Mouse (Mus musculus) forebrain, postnatal 0 days (tissue): ENCODE measurements around the gene Patz1. TPM values are rescaled to one million over a fixed set of nuclear protein-coding genes. Genes with fewer than 3 reads are reported as not detected.

ENCODE experiments used
- ATAC-seq: fragments of 200-750 bp; cut with Nextera tagmentation; 2 replicates; pipeline ENCODE4 v1.8.0; 2017; ENCODE audit warnings: mild to moderate bottlenecking, moderate library complexity
- DNase-seq: peaks from one replicate; pipeline ENCODE4 v3.0.0-alpha.2; 2015
- H3K27ac ChIP-seq: fragments of 300-500 bp; sonication (generic); 2 replicates; pipeline ENCODE4 v1.5.1; 2014; ENCODE audit warnings: low read depth, mild to moderate bottlenecking, antibody characterized with exemption, low read length, moderate library complexity, mixed read lengths
- H3K27me3 ChIP-seq: fragments of 300-500 bp; sonication (generic); 2 replicates; pipeline ENCODE4 v1.6.1; 2014; ENCODE audit warnings: mild to moderate bottlenecking, low read length, mixed read lengths; ENCODE audit not compliant: insufficient read depth
- H3K36me3 ChIP-seq: fragments of 300-500 bp; sonication (generic); 2 replicates; pipeline ENCODE4 v1.6.1; 2014; ENCODE audit warnings: mild to moderate bottlenecking, moderate library complexity; ENCODE audit not compliant: insufficient read depth
- H3K4me1 ChIP-seq: fragments of 300-500 bp; sonication (generic); 2 replicates; pipeline ENCODE4 v1.6.1; 2014; ENCODE audit warnings: antibody characterized with exemption; ENCODE audit not compliant: insufficient read depth
- H3K4me2 ChIP-seq: fragments of 300-500 bp; sonication (generic); 2 replicates; pipeline ENCODE4 v1.6.1; 2014; ENCODE audit warnings: low read depth, mild to moderate bottlenecking, moderate library complexity
- H3K4me3 ChIP-seq: fragments of 300-500 bp; sonication (generic); 2 replicates; pipeline ENCODE4 v1.5.1; 2014; ENCODE audit warnings: low read depth, low read length, mixed read lengths
- H3K9ac ChIP-seq: fragments of 300-500 bp; sonication (generic); 2 replicates; pipeline ENCODE4 v1.6.1; 2014; ENCODE audit warnings: mild to moderate bottlenecking
- H3K9me3 ChIP-seq: fragments of 300-500 bp; sonication (generic); 2 replicates; pipeline ENCODE4 v1.6.1; 2016; ENCODE audit warnings: low read length
- CTCF ChIP-seq: sonication (generic); IDR thresholded peaks from 2 replicates; pipeline ENCODE4 v1.5.1; 2016; ENCODE audit warnings: antibody characterized with exemption, control low read depth, low read depth
- WGBS: fragments of 180-500 bp; shearing (Covaris S2); extraction: QIAGEN DNeasy Blood & Tissue Kit; methylation state at CpG from one replicate; pipeline ENCODE4 v1.1.7; 2014; 5-methylcytosine and 5-hydroxymethylcytosine counted together
- polyA plus RNA-seq: library from polyadenylated mRNA; unstranded; fragments of >200 nt; fragmentation: Nextera tagmentation; extraction: Ambion mirVana; gene quantifications from 2 replicates; pipeline ENCODE4 v1.2.1, GENCODE M21; 2015
- total RNA-seq: library from RNA; depleted of rRNA; stranded (reverse); fragments of >200 nt; gene quantifications from 2 replicates; pipeline ENCODE4 v1.2.3, GENCODE M21; 2014

Patz1 gene
- total and polyA plus RNA-seq, 2 experiments from 2014 or later = 43.0 to 70.7 TPM

DNA sequence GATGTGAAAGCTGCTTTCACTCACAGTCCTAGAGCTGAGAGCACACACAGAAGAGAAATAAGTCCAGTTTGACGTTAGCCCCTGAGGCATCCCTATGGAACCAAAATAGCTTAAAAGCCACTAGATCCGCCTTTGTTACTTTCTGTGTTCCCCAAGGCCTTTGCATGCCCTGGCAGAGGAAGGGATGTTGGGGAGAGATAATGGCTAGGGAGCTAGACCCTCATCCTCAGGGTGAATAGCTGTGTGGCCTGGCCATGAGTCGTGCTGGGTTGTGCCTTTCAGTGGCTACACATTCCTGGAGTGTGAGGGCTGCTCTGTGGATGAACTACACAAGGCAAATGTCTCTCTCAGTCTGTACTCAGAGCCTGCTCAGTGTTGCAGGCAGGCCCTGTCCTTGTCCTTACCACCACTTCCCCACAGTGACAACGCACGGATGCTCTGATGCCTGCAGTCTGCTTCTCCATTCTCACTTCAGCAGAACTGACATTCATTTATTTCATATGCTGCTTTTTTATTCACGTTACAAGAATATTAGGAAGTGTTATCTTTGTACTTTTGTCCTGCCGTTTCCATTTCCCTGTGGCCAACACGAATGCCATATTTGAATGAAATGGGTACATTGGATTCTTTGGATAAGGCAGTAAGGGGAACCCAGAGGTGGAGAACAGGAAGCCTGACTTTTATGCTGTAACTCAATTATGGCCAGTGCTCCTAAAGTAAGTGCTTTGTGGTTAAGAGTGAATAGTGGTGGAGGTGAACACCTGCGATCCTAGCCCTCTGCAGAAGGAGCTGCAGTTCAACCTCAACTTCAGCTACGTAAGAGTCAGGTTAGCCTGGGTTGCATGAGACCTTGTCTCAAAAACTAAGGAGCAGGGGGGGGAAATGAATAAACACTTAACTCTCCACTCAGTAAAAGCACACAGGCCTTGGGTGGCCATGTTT, 9.5 kb downstream of the Patz1 start:
- DNase-seq (no peak), ATAC-seq (no peak)
- 87% methylated on average over 10 of the region's 10 CpGs for WGBS
- no peak for TF ChIP-seq CTCF
- Histone ChIP-seq H3K4me2 (no peak overlapping the region), H3K36me3 (peaks cover 82% of the 10 kb centered on the region), H3K9ac (no peak overlapping the region), H3K9me3 (no peaks in the 10 kb centered on the region), H3K4me1 (peaks cover 25% of the 10 kb centered on the region), H3K4me3 (no peak overlapping the region), H3K27me3 (no peaks in the 10 kb centered on the region), H3K27ac (no peak overlapping the region)

DNA sequence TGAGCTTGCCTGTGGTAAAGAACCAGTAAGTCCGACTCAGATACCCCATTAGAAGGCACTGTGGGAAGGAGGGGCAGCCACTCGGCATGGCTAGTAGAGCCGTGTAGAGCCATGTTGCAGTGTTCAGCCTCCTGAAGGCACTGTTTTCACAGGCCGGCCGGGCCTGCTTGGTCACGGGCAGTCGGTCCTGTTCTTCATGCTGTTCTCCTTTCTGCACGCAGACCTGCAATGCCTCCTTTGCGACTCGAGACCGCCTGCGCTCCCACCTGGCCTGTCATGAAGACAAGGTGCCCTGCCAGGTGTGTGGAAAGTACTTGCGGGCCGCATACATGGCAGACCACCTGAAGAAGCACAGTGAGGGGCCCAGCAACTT, 10.1 kb downstream of the Patz1 start:
- TF ChIP-seq CTCF = no peak

DNA sequence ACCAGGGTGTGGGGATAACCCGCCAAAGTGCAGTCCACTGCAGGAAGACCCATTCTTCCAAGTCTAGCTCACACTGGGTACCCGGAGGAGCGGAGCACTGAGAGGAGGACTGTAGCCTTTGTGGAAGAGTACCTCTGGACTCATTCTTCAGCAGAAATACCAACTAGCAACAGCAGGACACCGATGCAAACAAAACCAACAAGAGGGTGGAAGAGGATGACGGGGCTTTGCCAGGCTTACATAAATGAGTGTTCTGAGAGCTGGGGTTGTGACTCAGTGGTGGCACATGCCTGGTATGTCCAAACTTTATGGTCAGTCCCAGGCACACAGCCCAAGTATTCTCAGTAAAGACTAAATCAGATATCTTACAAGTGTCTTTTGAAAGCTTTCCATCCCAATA, 12.4 kb downstream of the Patz1 start:
- no peak overlapping the region for H3K4me3 ChIP-seq
- peaks cover 79% of the 10 kb centered on the region for H3K36me3 ChIP-seq
- no peak overlapping the region for H3K27ac ChIP-seq
- WGBS = 90% methylated on average over 5 of the region's 5 CpGs
- ATAC-seq (no peak), DNase-seq (no peak)
- peaks cover 5% of the 10 kb centered on the region; the same call in 1 of the 2 replicates for H3K4me1 ChIP-seq
- no peak overlapping the region for H3K9ac ChIP-seq
- no peaks in the 10 kb centered on the region for H3K27me3 ChIP-seq
- H3K4me2 ChIP-seq = no peak overlapping the region
- TF ChIP-seq CTCF = no peak
- no peaks in the 10 kb centered on the region for H3K9me3 ChIP-seq

More for the DNA sequence above, 10.1 kb downstream of the Patz1 start:
- DNase-seq (no peak), ATAC-seq (no peak)
- WGBS = 90% methylated on average over 14 of the region's 14 CpGs
- H3K36me3 ChIP-seq = peaks cover 78% of the 10 kb centered on the region
- H3K4me3 ChIP-seq = no peak overlapping the region
- no peak overlapping the region for H3K4me2 ChIP-seq
- peaks cover 18% of the 10 kb centered on the region; the same call in 1 of the 2 replicates for H3K4me1 ChIP-seq
- H3K27me3 ChIP-seq = no peaks in the 10 kb centered on the region
- H3K27ac ChIP-seq = no peak overlapping the region
- H3K9me3 ChIP-seq = no peaks in the 10 kb centered on the region
- H3K9ac ChIP-seq = no peak overlapping the region

DNA sequence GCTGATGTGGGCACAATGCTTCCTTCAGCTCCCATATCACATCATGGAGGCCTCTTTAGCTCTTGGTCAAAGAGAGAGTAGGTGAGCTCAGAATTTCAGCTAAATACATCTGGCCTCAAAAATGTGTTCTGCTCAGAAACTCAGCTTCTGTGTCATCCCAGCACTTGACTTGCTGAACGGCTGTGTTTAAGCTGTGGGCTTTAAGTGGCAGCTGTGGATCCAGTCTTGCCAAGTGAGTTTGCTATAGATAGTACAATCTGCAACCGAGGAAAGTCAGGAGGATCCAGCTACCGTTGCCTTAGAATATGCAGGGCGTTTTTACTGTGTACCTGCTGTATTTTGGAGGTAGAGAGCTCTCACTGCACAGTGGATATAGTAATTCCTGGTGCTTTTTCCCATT, 13.7 kb downstream of the Patz1 start:
- H3K9me3 ChIP-seq = no peaks in the 10 kb centered on the region
- 68% methylated on average over 4 of the region's 4 CpGs for WGBS
- H3K4me2 ChIP-seq = no peak overlapping the region
- H3K27ac ChIP-seq = no peak overlapping the region
- no peak overlapping the region for H3K4me3 ChIP-seq
- DNase-seq = peak; percentile 43
- no peak for TF ChIP-seq CTCF
- H3K27me3 ChIP-seq = no peaks in the 10 kb centered on the region
- no peak; the same call in 1 of the 2 replicates for ATAC-seq
- no peak overlapping the region for H3K9ac ChIP-seq
- no peaks in the 10 kb centered on the region for H3K4me1 ChIP-seq
- peaks cover 80% of the 10 kb centered on the region for H3K36me3 ChIP-seq

DNA sequence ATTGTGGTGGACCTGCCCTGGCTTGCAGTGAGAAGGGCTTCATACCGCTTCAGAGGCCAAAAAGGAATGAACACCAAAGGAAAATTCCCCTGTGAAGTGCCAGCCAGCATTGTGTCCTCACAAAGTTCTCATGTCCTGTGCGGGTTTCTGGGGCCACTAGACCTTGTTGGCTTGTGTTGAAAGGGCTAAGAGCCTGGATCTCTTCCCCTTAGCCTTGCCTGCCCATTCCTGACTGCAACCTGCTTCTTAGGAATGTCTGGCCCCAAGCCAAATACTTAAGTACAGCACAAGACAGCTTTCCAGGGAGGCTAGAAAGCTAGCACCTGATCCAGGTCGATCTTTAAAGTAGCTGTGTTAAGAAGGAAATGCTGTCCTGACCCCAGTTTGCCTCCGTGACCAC, 14.1 kb downstream of the Patz1 start:
- DNase-seq = no peak
- H3K4me1 ChIP-seq = no peaks in the 10 kb centered on the region
- no peak overlapping the region for H3K9ac ChIP-seq
- H3K4me3 ChIP-seq = no peak overlapping the region
- 72% methylated on average over 4 of the region's 4 CpGs for WGBS
- no peaks in the 10 kb centered on the region for H3K27me3 ChIP-seq
- no peaks in the 10 kb centered on the region for H3K9me3 ChIP-seq
- peaks cover 80% of the 10 kb centered on the region for H3K36me3 ChIP-seq
- H3K4me2 ChIP-seq = no peak overlapping the region
- ATAC-seq = no peak
- H3K27ac ChIP-seq = no peak overlapping the region
- TF ChIP-seq CTCF = no peak

DNA sequence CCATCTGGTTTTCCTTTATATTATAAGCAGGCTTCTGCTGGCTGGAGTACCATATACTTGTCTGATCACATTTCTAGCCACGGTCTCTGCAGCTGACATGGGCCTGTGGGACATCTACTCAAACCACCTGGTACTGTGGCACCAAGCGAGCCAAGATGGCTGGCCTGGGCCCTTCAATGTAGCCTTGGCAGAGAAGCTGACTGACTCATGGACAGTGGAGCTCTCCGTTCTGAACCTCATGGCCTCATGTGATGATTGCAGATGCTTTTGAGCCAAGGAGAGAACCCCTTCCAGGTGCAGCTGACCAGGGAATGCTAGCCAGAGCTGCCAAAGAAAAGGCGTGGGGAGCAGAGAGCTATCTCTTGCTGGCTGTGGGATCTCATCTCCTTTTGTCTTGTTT, 17.1 kb downstream of the Patz1 start:
- Histone ChIP-seq H3K4me1 (no peaks in the 10 kb centered on the region), H3K9me3 (no peaks in the 10 kb centered on the region), H3K27me3 (no peaks in the 10 kb centered on the region), H3K36me3 (peaks cover 79% of the 10 kb centered on the region), H3K4me3 (no peak overlapping the region), H3K27ac (no peak overlapping the region), H3K9ac (no peak overlapping the region), H3K4me2 (no peak overlapping the region)
- no peak for TF ChIP-seq CTCF
- ATAC-seq = no peak
- WGBS = 95% methylated on average over 4 of the region's 4 CpGs
- DNase-seq = no peak

DNA sequence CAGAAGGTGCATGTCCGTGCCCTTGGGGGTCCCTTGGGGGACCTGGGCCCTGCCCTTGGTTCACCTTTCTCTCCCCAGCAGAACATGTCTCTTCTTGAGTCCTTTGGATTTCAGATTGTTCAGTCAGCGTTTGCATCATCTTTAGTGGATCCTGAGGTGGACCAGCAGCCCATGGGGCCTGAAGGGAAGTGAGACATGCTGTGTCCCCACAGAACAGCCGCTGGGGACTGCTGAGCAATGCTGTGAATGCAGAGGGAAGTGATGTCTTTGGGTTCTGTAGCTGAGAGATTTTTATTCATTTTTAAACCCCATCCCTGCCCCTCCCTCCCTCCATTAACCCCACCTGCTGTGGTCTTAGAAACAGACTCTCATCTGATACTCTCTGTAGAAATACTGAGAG, 19.2 kb downstream of the Patz1 start:
- Histone ChIP-seq H3K4me2 (no peak overlapping the region), H3K9me3 (no peaks in the 10 kb centered on the region), H3K27ac (no peak overlapping the region), H3K27me3 (no peaks in the 10 kb centered on the region), H3K9ac (no peak overlapping the region), H3K4me3 (no peak overlapping the region), H3K4me1 (no peaks in the 10 kb centered on the region), H3K36me3 (peaks cover 68% of the 10 kb centered on the region)
- 98% methylated on average over 3 of the region's 3 CpGs for WGBS
- TF ChIP-seq CTCF = no peak
- DNase-seq = no peak
- no peak for ATAC-seq
